Mouse (Mus musculus) kidney, adult 2 months (tissue): ENCODE results near the gene Mbnl2.

ENCODE experiments used
- CTCF ChIP-seq: fragments of 200-500 bp; conservative IDR thresholded peaks from 2 replicates; pipeline ENCODE4 v1.5.1; 2011; ENCODE audit warnings: low read depth, mild to moderate bottlenecking, control low read depth, low read length, moderate library complexity, mixed read lengths; ENCODE audit not compliant: insufficient read depth, insufficient read length
- POLR2A ChIP-seq: fragments of 200-500 bp; IDR thresholded peaks from one replicate; pipeline ENCODE4 v1.6.1; 2011; ENCODE audit warnings: low read depth, low read length, control low read depth

DNA sequence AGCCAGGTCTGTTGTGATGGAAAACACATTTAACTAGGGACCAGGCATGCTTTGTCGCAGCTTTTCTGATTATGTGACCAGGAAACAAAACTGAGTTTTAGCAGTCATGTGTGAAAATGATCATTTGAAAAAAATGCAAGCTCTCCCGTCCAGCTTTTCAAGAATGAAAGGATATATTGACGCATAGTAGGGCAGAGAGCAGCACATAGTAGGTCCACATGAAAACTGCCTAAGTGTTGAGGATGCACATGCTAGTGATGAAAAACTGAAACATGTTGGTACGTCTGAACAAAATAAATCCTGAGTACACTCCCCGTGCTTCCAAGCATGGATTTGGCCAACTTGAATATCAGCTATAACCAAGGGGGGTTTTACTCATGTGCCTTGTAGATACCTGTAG, 109.1 kb downstream of the Mbnl2 start:
- TF ChIP-seq POLR2A (no peak), CTCF (no peak)
